Mouse (Mus musculus): ENCODE measurements around the gene Slc25a5. TPM values are rescaled to one million over a fixed set of nuclear protein-coding genes. Genes with fewer than 3 reads are reported as not detected.

Slc25a5 gene
- total and polyA plus RNA-seq, 2 experiments = 735 to 759 TPM

DNA sequence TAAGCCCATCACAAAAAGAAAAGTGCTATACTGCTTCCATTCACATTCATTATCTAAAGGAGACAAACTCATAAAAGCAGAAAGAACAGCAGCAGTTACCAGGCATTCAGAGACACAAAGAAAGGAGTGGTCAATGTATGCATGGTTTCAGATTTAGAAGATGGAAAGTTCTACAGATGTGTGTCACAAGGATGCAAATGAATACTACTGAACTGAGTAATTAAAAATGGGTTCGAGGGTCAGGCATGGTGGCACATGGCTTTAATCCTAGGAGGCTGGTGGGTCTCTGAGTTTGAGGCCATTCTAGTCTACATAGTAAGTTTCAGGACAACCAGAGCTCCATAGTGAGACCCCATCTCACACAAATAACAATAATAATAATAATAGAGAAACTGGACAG is 51.7 kb downstream of the Slc25a5 start:
- Histone ChIP-seq H3K4me3 (ENCODE audit: insufficient read depth, low read depth, low read length) (no peak overlapping the region), H3K9ac (ENCODE audit: low read depth, low read length) (no peak overlapping the region), H3K27me3 (ENCODE audit: control insufficient read depth, insufficient read depth, low read length) (no peaks in the 10 kb centered on the region), H3K27ac (replicated peaks; ENCODE audit: insufficient read depth, low read depth, low read length) (no peak overlapping the region), H3K4me1 (ENCODE audit: control insufficient read depth, insufficient read depth, low read length) (no peaks in the 10 kb centered on the region), H3K36me3 (ENCODE audit: control insufficient read depth, insufficient read depth, low read length) (no peaks in the 10 kb centered on the region; the same call in 1 of the 2 replicates), H3K79me2 (ENCODE audit: control insufficient read depth, insufficient read depth, low read length) (no peaks in the 10 kb centered on the region)
- DNase-seq (ENCODE audit: extremely low read depth, low read depth, low spot score) = no peak
- 94% methylated on average over 1 of the region's 1 CpGs for WGBS
- TF ChIP-seq CTCF (IDR thresholded peaks at IDR 0.05; ENCODE audit: low read depth, low read length) (no peak), POLR2A (IDR thresholded peaks at IDR 0.05; ENCODE audit: extremely low read depth, insufficient read depth, low read length) (no peak)

Other genes starting within 250 kb of the Slc25a5 start
- gene Pgrmc1, start 197.4 kb upstream of the Slc25a5 start, total RNA-seq (2014; rRNA removed) = 1,285 and 1,377 TPM in 2 replicates
- 669 and 710 TPM in 2 replicates for gene Pgrmc1, start 197.4 kb upstream of the Slc25a5 start, polyA plus RNA-seq (2012; rRNA removed)
- gene Akap17b, start 150.3 kb upstream of the Slc25a5 start, total RNA-seq (2014; rRNA removed) = 1.5 and 1.9 TPM in 2 replicates
- gene Akap17b, start 150.3 kb upstream of the Slc25a5 start, polyA plus RNA-seq (2012; rRNA removed) = 0.48 and 0.55 TPM in 2 replicates
- 0.18 and 0.20 TPM in 2 replicates for gene Slc25a43, start 52.0 kb upstream of the Slc25a5 start, total RNA-seq (2014; rRNA removed)
- gene Slc25a43, start 52.0 kb upstream of the Slc25a5 start, polyA plus RNA-seq (2012; rRNA removed) = 0.09 and 0.24 TPM in 2 replicates
- 12.2 and 17.5 TPM in 2 replicates for gene Ube2a, start 78.2 kb downstream of the Slc25a5 start, total RNA-seq (2014; rRNA removed)
- gene Ube2a, start 78.2 kb downstream of the Slc25a5 start, polyA plus RNA-seq (2012; rRNA removed) = 21.9 and 25.9 TPM in 2 replicates
- gene C330007P06Rik, start 78.5 kb downstream of the Slc25a5 start, total RNA-seq (2014; rRNA removed) = 26.2 and 30.5 TPM in 2 replicates
- 9.4 and 12.1 TPM in 2 replicates for gene C330007P06Rik, start 78.5 kb downstream of the Slc25a5 start, polyA plus RNA-seq (2012; rRNA removed)
- gene Nkrf, start 107.2 kb downstream of the Slc25a5 start, total RNA-seq (2014; rRNA removed) = 1.5 and 1.6 TPM in 2 replicates
- 0.39 TPM in 2 replicates for gene Nkrf, start 107.2 kb downstream of the Slc25a5 start, polyA plus RNA-seq (2012; rRNA removed)
- 0.55 and 1.9 TPM in 2 replicates for gene Sept6, start 196.1 kb downstream of the Slc25a5 start, total RNA-seq (2014; rRNA removed)
- gene Sept6, start 196.1 kb downstream of the Slc25a5 start, polyA plus RNA-seq (2012; rRNA removed) = 1.1 and 1.2 TPM in 2 replicates

Measured in liver, adult 2 months (tissue).